Mouse (Mus musculus) forelimb bud, embryonic 11.5 days (tissue): Measurements from ENCODE around the gene Alk.
"Not testable (repeated sequence)": the region's sequence is repeated elsewhere in the genome, so short reads cannot be mapped to it uniquely, and the experiment has no call there.

ENCODE experiments used
- DNase-seq: peaks from one replicate; pipeline ENCODE4 v3.0.0-alpha.2; 2012; ENCODE audit warnings: low read depth, low spot score

Gene Alk

DNA sequence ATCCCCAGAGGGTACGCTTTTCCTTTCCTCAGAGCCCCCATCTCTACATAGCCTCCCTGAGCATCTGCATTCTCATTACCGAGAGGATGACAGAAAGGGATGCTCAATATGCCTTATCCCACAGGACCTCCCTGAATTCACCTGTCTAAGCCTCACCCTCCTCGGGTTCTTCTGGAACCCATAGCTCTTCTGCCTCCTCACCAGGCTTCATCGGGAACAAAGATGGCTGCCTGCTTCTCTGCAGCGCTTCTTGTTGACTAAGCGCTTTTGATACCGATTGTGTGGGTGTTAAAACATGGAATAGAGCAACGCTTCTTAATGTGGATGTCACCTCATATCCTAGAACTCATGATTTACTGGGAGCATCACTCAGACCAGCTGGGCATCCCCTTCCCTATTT lies 75.9 kb downstream of the Alk start:
- DNase-seq: no peak

DNA sequence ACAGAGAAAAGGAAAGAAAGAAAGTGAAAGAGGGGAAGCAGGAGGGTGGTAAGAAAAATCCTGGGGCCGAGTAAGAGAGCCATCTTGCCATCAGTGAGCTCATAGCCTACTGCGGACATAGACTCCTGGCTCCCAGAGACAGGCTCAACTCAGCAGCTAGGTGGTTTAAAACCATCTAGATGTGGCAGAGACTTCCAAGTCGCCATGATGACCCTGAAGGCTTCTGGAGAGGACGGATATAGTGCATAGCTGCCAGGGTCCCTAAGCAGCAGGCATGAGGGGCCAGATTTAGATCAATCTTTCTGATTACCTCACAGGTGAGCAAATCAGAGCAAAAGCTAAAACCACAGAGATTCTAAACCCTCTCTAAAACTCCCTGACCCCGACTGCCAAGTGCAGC lies 76.9 kb downstream of the Alk start:
- DNase-seq: no peak

DNA sequence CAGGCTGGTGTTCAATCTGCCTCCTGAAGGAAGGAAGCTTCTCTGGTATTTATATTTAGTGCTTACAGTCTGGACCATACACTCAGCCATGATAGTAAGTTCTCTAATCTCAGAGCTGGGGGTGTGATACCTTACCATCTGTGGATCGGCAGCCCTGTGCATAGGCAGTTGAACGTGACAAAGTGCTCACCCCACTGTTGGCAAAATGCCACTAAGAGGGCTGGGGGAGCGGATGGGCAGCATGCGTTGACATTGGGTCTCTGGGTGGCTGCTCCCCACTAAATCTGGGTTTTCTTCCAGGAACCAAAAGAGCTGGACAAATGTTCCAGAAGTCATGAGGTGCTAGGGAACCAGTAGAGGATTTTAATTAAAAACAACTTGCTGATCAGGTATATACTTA lies 78.1 kb downstream of the Alk start:
- no peak for DNase-seq

DNA sequence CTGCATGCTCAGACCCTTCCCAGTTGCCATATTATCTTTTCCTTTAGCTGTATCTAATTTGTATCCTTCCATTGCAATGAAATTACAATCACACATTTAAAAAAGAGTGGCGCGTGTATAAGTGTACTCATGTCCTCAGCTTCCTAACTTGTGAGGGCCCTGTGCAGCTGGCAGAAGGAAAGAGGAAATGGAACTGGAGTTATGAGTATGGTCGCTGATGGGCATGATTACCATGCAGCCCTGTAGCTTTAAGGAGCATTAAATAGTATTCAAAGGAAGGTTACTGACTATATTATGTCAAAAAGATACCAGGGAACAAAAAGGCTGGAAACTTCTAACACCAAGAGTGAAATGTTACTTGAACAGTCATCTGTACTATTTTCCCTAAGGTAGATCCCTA lies 79.6 kb downstream of the Alk start:
- no peak for DNase-seq

- no peak for DNase-seq
Observed at GRCm38 (mm10) chr17:72523006-72523405, 81.4 kb downstream of the Alk start.

DNA sequence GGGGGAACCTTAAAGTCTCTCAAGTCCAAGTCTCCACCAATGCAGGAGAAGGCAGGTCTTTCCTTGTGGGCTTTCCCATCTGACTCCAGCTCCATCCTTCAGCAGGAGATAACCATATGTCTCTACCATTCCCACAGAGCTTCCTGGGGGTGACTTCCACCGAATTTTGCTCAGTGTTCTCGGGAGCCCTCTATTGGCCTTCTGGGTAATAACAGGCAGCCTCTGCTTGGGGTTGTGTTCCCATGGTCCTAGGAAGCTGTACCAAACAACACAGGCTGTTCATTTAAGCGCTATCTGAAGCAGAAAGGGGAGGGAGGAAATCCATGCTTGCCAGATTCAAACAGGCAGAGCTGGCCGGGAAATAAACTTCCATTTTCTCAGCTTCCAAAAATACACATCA lies 82.0 kb downstream of the Alk start:
- peak; percentile 32 for DNase-seq

- DNase-seq: no peak
Observed at GRCm38 (mm10) chr17:72521353-72521752, 83.1 kb downstream of the Alk start.

DNA sequence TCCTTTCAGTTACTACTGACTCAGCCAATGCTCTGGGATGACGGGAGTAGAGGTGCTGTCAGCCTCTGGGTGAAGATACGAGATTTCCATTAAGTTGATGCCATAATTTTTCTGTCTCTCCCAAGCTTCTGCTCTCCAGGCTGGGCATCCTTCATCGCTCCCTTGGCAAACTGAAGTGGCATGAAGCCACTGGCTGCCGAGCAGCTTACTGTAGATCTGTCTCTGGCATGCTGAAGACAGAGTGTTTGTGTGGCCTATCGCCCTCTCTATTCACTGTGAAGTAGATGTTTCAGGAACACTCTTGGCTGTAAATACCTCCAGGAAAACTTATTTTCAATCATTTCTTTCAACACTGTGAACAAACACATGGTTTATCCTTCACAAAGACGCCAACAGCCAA lies 93.7 kb downstream of the Alk start:
- no peak for DNase-seq

DNA sequence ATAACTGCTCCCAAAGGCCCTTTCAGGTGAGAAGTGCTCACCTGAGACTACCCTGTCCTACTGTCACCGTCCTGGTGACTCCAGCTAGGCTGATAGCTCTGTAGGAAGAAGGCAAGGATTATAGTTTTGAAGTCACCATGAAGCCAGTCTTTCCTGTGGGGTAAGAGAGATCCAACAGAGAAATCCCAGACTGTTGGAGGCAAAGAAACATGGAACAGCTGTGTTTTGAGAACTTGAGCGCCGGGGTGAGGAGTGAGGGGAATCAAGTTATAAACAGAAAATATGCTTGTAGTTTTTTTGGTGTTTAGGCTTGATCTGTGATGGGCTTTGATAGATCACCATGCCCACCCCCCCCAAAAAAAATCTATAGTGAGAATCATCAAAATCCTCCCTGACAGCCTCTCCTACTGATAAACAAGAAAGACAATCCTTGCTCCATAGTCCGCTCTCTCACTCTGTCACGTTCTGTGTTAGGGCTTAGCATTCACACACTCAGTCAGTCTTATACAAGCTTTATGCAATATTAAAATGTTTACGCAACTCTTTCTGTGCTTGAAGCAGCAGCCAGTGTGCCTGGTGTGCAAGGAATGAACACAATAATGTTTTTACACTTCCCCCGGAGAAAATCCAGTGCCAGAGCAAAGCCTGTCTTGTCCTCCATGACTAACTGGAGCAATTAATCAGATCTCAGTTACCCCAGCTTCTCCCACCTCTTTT lies 95.6 kb downstream of the Alk start:
- no peak for DNase-seq

GRCm38 (mm10) chr17:72505213-72505612 lies 99.2 kb downstream of the Alk start:
- no peak for DNase-seq

DNA sequence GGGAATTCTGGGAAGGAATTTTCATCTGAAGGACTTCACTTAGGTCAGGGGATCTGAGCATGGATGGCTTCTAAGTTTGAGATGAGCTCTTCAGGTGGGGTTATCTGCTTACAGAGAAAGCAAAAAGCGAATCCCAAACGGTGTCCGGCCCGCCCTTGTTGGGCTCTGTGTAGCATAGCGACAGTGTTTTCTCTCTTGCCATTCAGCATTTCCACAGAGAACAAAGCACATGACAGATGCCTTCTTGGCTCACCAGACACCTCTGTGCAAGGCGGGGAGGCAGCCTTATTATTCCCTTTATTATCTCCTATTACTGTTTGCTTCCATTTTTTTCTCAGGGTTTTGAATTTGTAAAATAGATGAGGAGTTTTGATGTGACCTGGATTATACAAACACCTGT lies 99.8 kb downstream of the Alk start:
- DNase-seq: no peak

- DNase-seq: no peak
Observed at GRCm38 (mm10) chr17:72495395-72495794, 109.0 kb downstream of the Alk start.

DNA sequence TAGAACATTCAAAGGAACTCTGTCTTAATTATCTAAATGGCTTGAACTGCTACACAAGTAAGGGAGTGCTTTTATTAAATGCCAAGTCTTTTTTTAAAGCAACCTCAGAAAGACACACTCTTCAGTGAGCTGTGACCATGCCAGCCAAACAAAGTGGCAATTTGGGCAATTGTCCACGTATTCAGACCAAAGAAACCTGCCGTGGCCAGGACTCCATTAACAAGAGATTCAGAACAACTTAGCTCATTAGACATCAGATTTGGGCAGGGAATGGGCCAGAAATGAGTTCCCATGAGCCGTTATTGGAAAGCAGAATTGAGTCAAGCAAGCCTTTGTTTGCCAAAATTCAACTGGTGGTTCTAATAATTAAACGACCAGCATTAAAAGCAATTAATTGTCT lies 118.8 kb downstream of the Alk start:
- DNase-seq: no peak

DNA sequence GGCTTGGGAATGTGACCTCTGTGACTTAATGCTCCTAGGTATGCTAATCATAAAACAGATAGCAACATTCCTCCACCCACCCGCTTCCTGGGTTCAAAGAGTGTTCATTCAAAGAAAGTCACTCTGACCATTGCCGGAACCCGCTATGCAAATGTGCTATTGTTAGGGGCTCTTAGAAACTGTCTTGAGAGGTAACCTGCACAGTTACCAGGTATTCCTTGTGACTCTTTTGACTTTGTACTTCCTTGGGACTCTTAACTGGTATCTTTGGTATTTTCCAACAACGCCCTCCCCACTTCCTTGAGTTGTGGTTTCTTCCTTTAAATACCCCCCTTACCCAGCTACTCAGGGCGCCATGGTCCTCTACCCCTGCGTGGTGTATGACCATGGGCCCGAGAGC lies 125.2 kb downstream of the Alk start:
- not testable (repeated sequence) for DNase-seq

- DNase-seq: no peak
Observed at GRCm38 (mm10) chr17:72477889-72478405, 126.5 kb downstream of the Alk start.

- DNase-seq: no peak
Observed at GRCm38 (mm10) chr17:72476956-72477355, 127.5 kb downstream of the Alk start.

GRCm38 (mm10) chr17:72474166-72474565 lies 130.3 kb downstream of the Alk start:
- DNase-seq: no peak

- no peak for DNase-seq
Observed at GRCm38 (mm10) chr17:72448477-72448876, 155.9 kb downstream of the Alk start.

DNA sequence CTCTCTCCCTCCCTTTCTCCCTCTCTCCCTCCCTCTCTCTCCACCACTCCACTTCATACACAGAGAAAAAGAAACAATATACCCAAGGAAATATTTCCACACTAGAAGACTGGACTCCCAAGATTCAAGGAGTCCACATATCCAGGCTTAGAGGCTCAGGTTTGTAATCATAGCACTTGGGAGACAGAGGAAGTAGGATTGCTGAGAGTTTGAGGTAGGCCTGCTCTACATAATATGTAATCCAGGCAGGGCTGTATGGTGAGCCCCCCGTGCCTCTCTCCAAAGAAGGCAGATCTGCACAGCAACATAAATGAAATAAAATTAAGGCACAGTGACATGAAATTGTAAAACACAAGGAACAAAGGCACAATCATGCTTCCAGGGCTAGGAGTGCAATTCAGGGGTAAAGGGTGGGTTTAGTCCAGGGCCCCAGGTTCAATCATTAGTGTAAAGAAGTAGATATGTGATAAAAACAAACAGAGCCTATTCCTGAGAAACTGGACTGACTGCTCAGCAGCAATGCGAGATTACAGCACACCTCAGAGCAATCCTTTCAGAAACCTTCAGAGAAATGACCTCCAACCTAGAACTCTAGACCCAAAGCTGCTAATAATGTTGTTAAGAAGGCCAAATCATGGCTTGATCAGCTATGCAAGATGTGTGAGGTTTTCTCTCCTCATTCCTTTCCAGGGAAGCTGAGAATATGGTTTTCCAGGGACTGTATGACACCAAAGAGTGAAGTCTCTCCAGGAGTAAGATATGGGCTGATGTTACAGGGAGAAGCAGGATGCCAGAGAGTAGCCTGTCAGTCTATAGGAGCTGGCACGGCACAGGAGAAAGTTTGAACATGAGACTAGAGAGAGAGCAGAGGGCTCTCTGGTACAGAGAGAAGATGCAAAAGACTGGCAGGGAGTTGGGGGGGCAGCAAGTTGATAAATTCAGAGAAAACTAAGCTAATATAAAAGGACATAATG lies 158.9 kb downstream of the Alk start:
- no peak for DNase-seq

DNA sequence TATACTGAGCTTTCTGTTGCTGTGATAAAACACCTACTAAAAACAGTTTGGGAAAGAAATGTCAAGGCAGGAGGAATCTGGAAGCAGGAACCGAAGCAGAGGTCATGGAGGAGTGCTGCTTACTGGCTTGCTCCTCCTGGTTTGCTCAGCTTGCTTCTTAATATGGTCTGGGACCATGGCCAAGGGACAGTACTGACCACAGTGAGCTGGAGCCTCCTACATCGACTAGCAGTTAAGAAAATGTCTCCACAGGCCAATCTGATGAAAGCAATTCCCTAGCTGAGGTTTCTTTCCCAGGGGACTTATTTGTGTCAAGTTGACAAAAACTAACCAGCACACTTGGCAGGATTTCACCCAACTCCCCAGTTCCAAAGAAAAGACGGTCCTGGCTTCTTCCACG lies 187.0 kb downstream of the Alk start:
- DNase-seq: no peak

DNA sequence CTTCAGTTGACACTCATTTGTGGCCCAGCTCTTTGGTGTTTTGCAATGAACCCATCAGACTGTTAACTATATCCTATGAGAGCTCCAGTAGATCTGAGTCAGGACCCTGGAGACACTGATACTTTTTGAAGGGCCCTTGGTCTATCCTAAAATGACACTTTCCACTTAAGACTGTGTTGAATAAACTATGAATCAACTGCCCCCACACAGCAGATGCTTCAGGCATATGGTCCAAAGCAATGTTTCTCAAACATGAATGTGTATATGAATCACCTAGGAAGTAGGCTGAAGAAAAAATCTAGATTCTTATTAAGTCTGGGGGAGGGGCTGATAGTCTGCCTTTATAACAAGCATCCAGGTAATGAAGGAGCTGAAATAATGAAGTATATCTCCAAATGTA lies 189.8 kb downstream of the Alk start:
- no peak for DNase-seq

DNA sequence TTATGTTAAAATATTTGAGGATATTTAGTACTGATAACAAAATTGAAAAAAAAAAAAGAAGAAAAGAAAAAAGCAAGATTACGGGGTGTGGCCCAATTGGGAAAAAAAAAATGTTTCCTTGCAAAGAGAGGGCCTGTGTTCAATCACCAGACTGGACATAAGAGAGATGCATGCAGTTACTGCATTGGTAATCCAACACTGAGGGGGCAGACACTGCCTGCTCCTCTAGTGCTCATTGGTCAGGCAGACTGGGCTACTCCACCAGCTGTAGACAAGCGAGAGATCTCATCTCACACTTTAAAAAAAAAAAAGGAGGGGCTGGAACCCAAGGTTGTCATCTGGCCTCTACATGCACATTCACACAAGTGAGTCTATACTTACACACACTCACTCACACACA lies 199.6 kb downstream of the Alk start:
- no peak for DNase-seq

- DNase-seq: no peak
Observed at GRCm38 (mm10) chr17:72401861-72402260, 202.6 kb downstream of the Alk start.
